Mouse (Mus musculus) intestine, postnatal 0 days (tissue): ENCODE measurements around the gene Gpr12. TPM values are rescaled to one million over a fixed set of nuclear protein-coding genes. Genes with fewer than 3 reads are reported as not detected.
A peak's percentile ranks its signal among the peaks of the same experiment; 100 is the strongest.
"Not testable (repeated sequence)": the region's sequence is repeated elsewhere in the genome, so short reads cannot be mapped to it uniquely, and the experiment has no call there.

ENCODE experiments used
- ATAC-seq: fragments of 200-750 bp; cut with Nextera tagmentation; 2 replicates; pipeline ENCODE4 v1.8.0; 2017; ENCODE audit warnings: mild to moderate bottlenecking, moderate TSS enrichment, moderate library complexity
- H3K27ac ChIP-seq: fragments of 300-500 bp; sonication (generic); 2 replicates; pipeline ENCODE4 v1.5.1; 2014; ENCODE audit warnings: mild to moderate bottlenecking, low read depth, low read length, moderate library complexity
- H3K27me3 ChIP-seq: fragments of 300-500 bp; sonication (generic); replicated peaks from 2 replicates; pipeline ENCODE4 v1.6.1; 2014; ENCODE audit warnings: low read length, mixed read lengths; ENCODE audit not compliant: control insufficient read depth, insufficient read depth
- H3K36me3 ChIP-seq: fragments of 300-500 bp; sonication (generic); 2 replicates; pipeline ENCODE4 v1.6.1; 2014; ENCODE audit warnings: mild to moderate bottlenecking, moderate library complexity; ENCODE audit not compliant: control insufficient read depth, insufficient read depth
- H3K4me1 ChIP-seq: fragments of 300-500 bp; sonication (generic); replicated peaks from 2 replicates; pipeline ENCODE4 v1.6.1; 2014; ENCODE audit warnings: antibody characterized with exemption, low read length, mixed read lengths; ENCODE audit not compliant: control insufficient read depth, insufficient read depth
- H3K4me2 ChIP-seq: fragments of 300-500 bp; sonication (generic); replicated peaks from 2 replicates; pipeline ENCODE4 v1.6.1; 2014; ENCODE audit warnings: low read depth, mild to moderate bottlenecking, moderate library complexity
- H3K4me3 ChIP-seq: fragments of 300-500 bp; sonication (generic); 2 replicates; pipeline ENCODE4 v1.5.1; 2014; ENCODE audit warnings: low read depth, low read length
- H3K9ac ChIP-seq: fragments of 300-500 bp; sonication (generic); 2 replicates; pipeline ENCODE4 v1.6.1; 2014; ENCODE audit warnings: mild to moderate bottlenecking, low read depth, low read length
- H3K9me3 ChIP-seq: fragments of 300-500 bp; sonication (generic); 2 replicates; pipeline ENCODE4 v1.6.1; 2016; ENCODE audit warnings: mixed run types; ENCODE audit not compliant: control insufficient read depth
- CTCF ChIP-seq: sonication (generic); IDR thresholded peaks from 2 replicates; pipeline ENCODE4 v1.5.1; 2016; ENCODE audit warnings: low read depth, mild to moderate bottlenecking, control low read depth, antibody characterized with exemption, moderate library complexity
- WGBS: fragments of 180-500 bp; shearing (Covaris S2); extraction: QIAGEN DNeasy Blood & Tissue Kit; methylation state at CpG from one replicate; pipeline ENCODE4 v1.1.7; 2014; 5-methylcytosine and 5-hydroxymethylcytosine counted together
- polyA plus RNA-seq: library from polyadenylated mRNA; unstranded; fragments of >200 nt; fragmentation: Nextera tagmentation; extraction: Ambion mirVana; gene quantifications from 2 replicates; pipeline ENCODE4 v1.2.1, GENCODE M21; 2015

Gene Gpr12
- polyA plus RNA-seq, 1 experiment from 2014 or later, result not detected

- peak; percentile 50 for TF ChIP-seq CTCF
These were observed 18.0 kb downstream of the Gpr12 start for GRCm38 (mm10) chr5:146567054-146567453.

GRCm38 (mm10) chr5:146564259-146564658 lies 20.8 kb downstream of the Gpr12 start:
- no peak for ATAC-seq
- WGBS, result 83% methylated on average over 1 of the region's 1 CpGs
- Histone ChIP-seq H3K4me1 (no peaks in the 10 kb centered on the region), H3K36me3 (no peaks in the 10 kb centered on the region), H3K4me3 (no peak overlapping the region), H3K9me3 (no peaks in the 10 kb centered on the region), H3K9ac (no peak overlapping the region), H3K4me2 (no peak overlapping the region), H3K27me3 (no peaks in the 10 kb centered on the region), H3K27ac (no peak overlapping the region)
- no peak for TF ChIP-seq CTCF

More at GRCm38 (mm10) chr5:146567054-146567453, 18.0 kb downstream of the Gpr12 start:
- Histone ChIP-seq H3K27ac (no peak overlapping the region), H3K9me3 (no peaks in the 10 kb centered on the region), H3K27me3 (no peaks in the 10 kb centered on the region), H3K36me3 (no peaks in the 10 kb centered on the region), H3K4me2 (no peak overlapping the region), H3K4me1 (no peaks in the 10 kb centered on the region), H3K9ac (no peak overlapping the region), H3K4me3 (no peak overlapping the region)
- WGBS, result 65% methylated on average over 4 of the region's 4 CpGs
- ATAC-seq, result no peak

GRCm38 (mm10) chr5:146555836-146556235 lies 29.2 kb downstream of the Gpr12 start, which contains the start of gene Gm3415:
Gm3415 (plus strand) TSS chr5:146556136.
- H3K27ac ChIP-seq, H3K4me1 ChIP-seq, H3K4me3 ChIP-seq, H3K27me3 ChIP-seq, ATAC-seq, H3K9ac ChIP-seq, H3K9me3 ChIP-seq, H3K4me2 ChIP-seq, H3K36me3 ChIP-seq: not testable (repeated sequence)
- no CpG with 5 or more reads among the region's 3 CpGs for WGBS

- H3K36me3 ChIP-seq, H3K4me1 ChIP-seq, H3K4me2 ChIP-seq, ATAC-seq, H3K9me3 ChIP-seq, H3K27ac ChIP-seq, H3K27me3 ChIP-seq, H3K9ac ChIP-seq, H3K4me3 ChIP-seq: not testable (repeated sequence)
- 93% methylated on average over 3 of the region's 3 CpGs for WGBS
These were observed 47.7 kb downstream of the Gpr12 start, which contains the start of gene Gm3409 for GRCm38 (mm10) chr5:146537347-146537746. Gm3409 (plus strand) TSS chr5:146537647.

Other genes with a start within 250 kb of the Gpr12 start
- gene Wasf3, start 200.3 kb downstream of the Gpr12 start, polyA plus RNA-seq, result 0.81 and 0.85 TPM in 2 replicates
- gene Gm6408, start 103.3 kb downstream of the Gpr12 start, polyA plus RNA-seq, result not detected in 2 replicates
- gene Gm6370, start 93.9 kb downstream of the Gpr12 start, polyA plus RNA-seq, result not detected in 2 replicates
- not detected in 2 replicates for gene 4930449I24Rik, start 82.8 kb downstream of the Gpr12 start, polyA plus RNA-seq
- gene Gm3402, start 71.1 kb downstream of the Gpr12 start, polyA plus RNA-seq, result not detected in 2 replicates
- not detected in 2 replicates for gene Gm3404, start 59.4 kb downstream of the Gpr12 start, polyA plus RNA-seq
- gene Gm3409, start 47.6 kb downstream of the Gpr12 start, polyA plus RNA-seq, result not detected in 2 replicates
- gene Gm3415, start 29.1 kb downstream of the Gpr12 start, polyA plus RNA-seq, result not detected in 2 replicates
- gene Usp12, start 209.8 kb upstream of the Gpr12 start, polyA plus RNA-seq, result 21.7 and 24.0 TPM in 2 replicates
- 426 and 430 TPM in 2 replicates for gene Rpl21, start 247.7 kb upstream of the Gpr12 start, polyA plus RNA-seq